Comparison of ENCODE assay signal across 8 mouse cellular contexts in genomic region chr8:92361546-92362351, GRCm38 (mm10). TPM values are rescaled to one million over a fixed set of nuclear protein-coding genes. Genes with fewer than 3 reads are reported as not detected.
A peak's percentile ranks its signal among the peaks of the same experiment; 100 is the strongest.
DNase-seq lines count a peak whose midpoint lies in the region; ATAC-seq and TF ChIP-seq lines count a peak whose summit lies in the region.

No protein-coding gene starts in this region.

- no peak overlapping the region for H3K27ac ChIP-seq in intestine, postnatal 0 days (ENCODE audit: low read depth, low read length)
- no peak overlapping the region for H3K27ac ChIP-seq in intestine, embryonic 16.5 days (ENCODE audit: low read length)
- no peak overlapping the region for H3K27ac ChIP-seq in forebrain, embryonic 12.5 days
- H3K27ac ChIP-seq in kidney, embryonic 14.5 days (ENCODE audit: low read depth, low read length) = no peak overlapping the region

- peaks cover 5% of the 10 kb centered on the region; the same call in 1 of the 2 replicates for H3K4me1 ChIP-seq in intestine, postnatal 0 days (replicated peaks; ENCODE audit: control insufficient read depth, insufficient read depth, low read length)
- peaks cover 14% of the 10 kb centered on the region for H3K4me1 ChIP-seq in intestine, embryonic 16.5 days (ENCODE audit: control insufficient read depth, insufficient read depth, low read length)
- peaks cover 75% of the 10 kb centered on the region for H3K4me1 ChIP-seq in forebrain, embryonic 12.5 days
- peaks cover 34% of the 10 kb centered on the region; the same call in 1 of the 2 replicates for H3K4me1 ChIP-seq in kidney, embryonic 14.5 days (ENCODE audit: control insufficient read depth, insufficient read depth, low read length)

- no peak overlapping the region for H3K4me2 ChIP-seq in intestine, postnatal 0 days (replicated peaks; ENCODE audit: low read depth)
- H3K4me2 ChIP-seq in intestine, embryonic 16.5 days (ENCODE audit: low read depth, low read length) = no peak overlapping the region
- H3K4me2 ChIP-seq in forebrain, embryonic 12.5 days = peak overlapping the region; percentile 19
- H3K4me2 ChIP-seq in kidney, embryonic 14.5 days (replicated peaks; ENCODE audit: low read depth, low read length) = no peak overlapping the region

- TF ChIP-seq CTCF in intestine, postnatal 0 days (IDR thresholded peaks at IDR 0.05; ENCODE audit: low read depth) = peak; percentile 61

- H3K4me3 ChIP-seq in intestine, postnatal 0 days (ENCODE audit: low read depth, low read length) = no peak overlapping the region
- no peak overlapping the region for H3K4me3 ChIP-seq in intestine, embryonic 16.5 days (ENCODE audit: low read length)
- peak overlapping the region; percentile 20 for H3K4me3 ChIP-seq in forebrain, embryonic 12.5 days (replicated peaks)
- H3K4me3 ChIP-seq in kidney, embryonic 14.5 days (ENCODE audit: low read length) = peak overlapping the region; percentile 4

- peaks cover 95% of the 10 kb centered on the region for H3K27me3 ChIP-seq in intestine, postnatal 0 days (replicated peaks; ENCODE audit: control insufficient read depth, insufficient read depth, low read length)
- H3K27me3 ChIP-seq in intestine, embryonic 16.5 days (replicated peaks; ENCODE audit: control insufficient read depth, insufficient read depth, low read length) = peaks cover 91% of the 10 kb centered on the region
- H3K27me3 ChIP-seq in forebrain, embryonic 12.5 days = peaks cover 92% of the 10 kb centered on the region
- peaks cover 86% of the 10 kb centered on the region for H3K27me3 ChIP-seq in kidney, embryonic 14.5 days (ENCODE audit: control insufficient read depth, insufficient read depth, low read length)
- peaks cover 7% of the 10 kb centered on the region; the same call in 1 of the 2 replicates for H3K27me3 ChIP-seq in splenic B cell, adult 2 months (ENCODE audit: control insufficient read depth, insufficient read depth, low read length, poor library complexity, severe bottlenecking)

- no peak overlapping the region for H3K9ac ChIP-seq in intestine, postnatal 0 days (ENCODE audit: low read depth, low read length)
- H3K9ac ChIP-seq in intestine, embryonic 16.5 days (ENCODE audit: low read depth, low read length) = no peak overlapping the region
- H3K9ac ChIP-seq in forebrain, embryonic 12.5 days = no peak overlapping the region
- no peak overlapping the region for H3K9ac ChIP-seq in kidney, embryonic 14.5 days (ENCODE audit: low read depth, low read length)

- no peaks in the 10 kb centered on the region for H3K9me3 ChIP-seq in intestine, postnatal 0 days (ENCODE audit: control insufficient read depth)
- H3K9me3 ChIP-seq in intestine, embryonic 16.5 days (ENCODE audit: control insufficient read depth, low read length) = no peaks in the 10 kb centered on the region
- H3K9me3 ChIP-seq in forebrain, embryonic 12.5 days = no peaks in the 10 kb centered on the region
- H3K9me3 ChIP-seq in kidney, embryonic 14.5 days (ENCODE audit: control insufficient read depth, low read length) = no peaks in the 10 kb centered on the region

- ATAC-seq in intestine, postnatal 0 days = no peak
- ATAC-seq in intestine, embryonic 16.5 days = no peak
- ATAC-seq in forebrain, embryonic 12.5 days (ENCODE audit: low FRiP score) = peak; percentile 52
- ATAC-seq in kidney, embryonic 14.5 days (ENCODE audit: low FRiP score, low TSS enrichment) = no peak

- no peaks in the 10 kb centered on the region for H3K36me3 ChIP-seq in intestine, postnatal 0 days (ENCODE audit: control insufficient read depth, insufficient read depth)
- H3K36me3 ChIP-seq in intestine, embryonic 16.5 days (ENCODE audit: control insufficient read depth, insufficient read depth, low read length) = no peaks in the 10 kb centered on the region
- no peaks in the 10 kb centered on the region for H3K36me3 ChIP-seq in forebrain, embryonic 12.5 days (replicated peaks)
- no peaks in the 10 kb centered on the region for H3K36me3 ChIP-seq in kidney, embryonic 14.5 days (ENCODE audit: control insufficient read depth, insufficient read depth, low read length)
- no peaks in the 10 kb centered on the region for H3K36me3 ChIP-seq in splenic B cell, adult 2 months (ENCODE audit: control insufficient read depth, insufficient read depth, low read length, poor library complexity, severe bottlenecking)

- DNase-seq in cerebellum, adult 8-10 months = peak; percentile 15
- DNase-seq in lung, postnatal 25 days (ENCODE audit: low spot score) = peak; percentile 48
- peak; percentile 17 for DNase-seq in splenic B cell, adult 2 months (ENCODE audit: low read depth, low spot score)
- DNase-seq in urinary bladder, postnatal 25 days (ENCODE audit: low spot score) = no peak

- WGBS in intestine, postnatal 0 days = 5% methylated on average over 25 of the region's 25 CpGs
- WGBS in intestine, embryonic 16.5 days = 5% methylated on average over 25 of the region's 25 CpGs
- 1% methylated on average over 25 of the region's 25 CpGs for WGBS in forebrain, embryonic 12.5 days
- WGBS in kidney, embryonic 14.5 days = 3% methylated on average over 25 of the region's 25 CpGs

RNA-seq across cellular contexts. Expression of gene Irx5, which starts 4.3 kb away (rescaled TPM):
- 0.14 and 0.50 TPM in 2 replicates for polyA plus RNA-seq in intestine, postnatal 0 days (2015; fragmentation: Nextera tagmentation; extraction: Ambion mirVana)
- not detected in 2 replicates for polyA plus RNA-seq in intestine, embryonic 16.5 days (2015; fragmentation: Nextera tagmentation; extraction: Ambion mirVana)
- polyA plus RNA-seq in forebrain, embryonic 12.5 days (2016; fragmentation: Nextera tagmentation; extraction: Ambion mirVana) = 7.5 TPM in 2 replicates
- polyA plus RNA-seq in kidney, embryonic 14.5 days (2014; fragmentation: Nextera tagmentation; extraction: Ambion mirVana) = 2.1 and 2.7 TPM in 2 replicates

Comparison
In these comparisons a context has a peak if more than half of its experiments do, and no peak if none do; other contexts are left out.
1. H3K4me3 ChIP-seq: peak in forebrain, embryonic 12.5 days (single experiment) and kidney, embryonic 14.5 days (single experiment); none in intestine, postnatal 0 days (single experiment) and intestine, embryonic 16.5 days (single experiment).